Mouse (Mus musculus): ENCODE measurements around the gene Prrc2b.

GRCm38 (mm10) chr2:32134039-32134438 lies 16.8 kb upstream of the Prrc2b start:
- TF ChIP-seq CTCF (IDR thresholded peaks at IDR 0.05; ENCODE audit: low read depth, low read length) (peak; percentile 66), POLR2A (IDR thresholded peaks at IDR 0.05; ENCODE audit: extremely low read depth, insufficient read depth, low read length) (no peak)

Data from liver, adult 2 months (tissue).